7 mouse cellular contexts compared by ENCODE assay signal in the genomic region with DNA sequence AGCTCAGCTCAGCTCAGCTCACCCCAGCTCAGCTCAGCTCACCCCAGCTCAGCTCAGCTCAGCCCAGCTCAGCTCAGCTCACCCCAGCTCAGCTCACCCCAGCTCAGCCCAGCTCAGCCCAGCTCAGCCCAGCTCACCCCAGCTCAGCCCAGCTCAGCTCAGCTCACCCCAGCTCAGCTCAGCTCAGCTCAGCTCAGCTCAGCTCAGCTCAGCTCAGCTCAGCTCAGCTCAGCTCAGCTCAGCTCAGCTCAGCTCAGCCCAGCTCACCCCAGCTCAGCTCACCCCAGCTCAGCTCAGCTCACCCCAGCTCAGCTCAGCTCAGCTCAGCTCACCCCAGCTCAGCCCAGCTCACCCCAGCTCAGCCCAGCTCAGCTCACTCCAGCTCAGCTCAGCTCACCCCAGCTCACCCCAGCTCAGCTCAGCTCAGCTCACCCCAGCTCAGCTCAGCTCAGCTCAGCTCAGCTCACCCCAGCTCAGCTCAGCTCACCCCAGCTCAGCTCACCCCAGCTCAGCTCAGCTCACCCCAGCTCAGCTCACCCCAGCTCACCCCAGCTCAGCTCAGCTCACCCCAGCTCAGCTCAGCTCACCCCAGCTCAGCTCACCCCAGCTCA.
DNase-seq lines count a peak whose midpoint lies in the region; TF ChIP-seq lines count a peak whose summit lies in the region.
"Not testable (repeated sequence)": the region's sequence is repeated elsewhere in the genome, so short reads cannot be mapped to it uniquely, and the experiment has no call there.

No protein-coding gene starts in this region.

- H3K27me3 ChIP-seq in splenic B cell, adult 2 months (ENCODE audit: control insufficient read depth, insufficient read depth, low read length, poor library complexity, severe bottlenecking), result not testable (repeated sequence)

- TF ChIP-seq POLR2A in cortical plate, adult 2 months (IDR thresholded peaks at IDR 0.05; ENCODE audit: extremely low read depth, insufficient read depth, low read length), result not testable (repeated sequence)

- peak overlapping the region; percentile 36; the same call in 1 of the 2 replicates for H3K4me3 ChIP-seq in cortical plate, adult 2 months (ENCODE audit: insufficient read depth, low read length)

- not testable (repeated sequence) for TF ChIP-seq CTCF in cortical plate, adult 2 months (IDR thresholded peaks at IDR 0.05; ENCODE audit: extremely low read depth, insufficient read depth, low read length)

- peaks cover 69% of the 10 kb centered on the region for H3K36me3 ChIP-seq in splenic B cell, adult 2 months (ENCODE audit: control insufficient read depth, insufficient read depth, low read length, poor library complexity, severe bottlenecking)

- peak; percentile 56 for DNase-seq in CD4-positive helper T cell, adult 2 months (ENCODE audit: low read depth, low spot score)
- DNase-seq in adrenal gland, postnatal 25 days, result peak; percentile 11
- peak; percentile 36 for DNase-seq in induced T-regulatory cell, adult 2 months (ENCODE audit: low read depth)
- DNase-seq in naive thymus-derived CD4-positive, alpha-beta T cell, adult 2 months (ENCODE audit: low read depth), result peak; percentile 62
- DNase-seq in splenic B cell, adult 2 months (ENCODE audit: low read depth, low spot score), result peak; percentile 64
- DNase-seq in thymus, postnatal 14 days, result peak; percentile 62

- peak overlapping the region; percentile 93 for H3K27ac ChIP-seq in cortical plate, adult 2 months (ENCODE audit: insufficient read depth, low read length)

- not testable (repeated sequence) for H3K4me1 ChIP-seq in cortical plate, adult 2 months (ENCODE audit: control insufficient read depth, insufficient read depth, low read length)

Comparison
In these comparisons a context has a peak if more than half of its experiments do, and no peak if none do; other contexts are left out.
1. Peak in every context shown above with its lines: DNase-seq, H3K4me3 ChIP-seq and H3K27ac ChIP-seq.
2. DNase-seq: peak in every context shown above with its lines; median percentile 64 in splenic B cell, adult 2 months; 62 in naive thymus-derived CD4-positive, alpha-beta T cell, adult 2 months; 62 in thymus, postnatal 14 days; 56 in CD4-positive helper T cell, adult 2 months; 36 in induced T-regulatory cell, adult 2 months; 11 in adrenal gland, postnatal 25 days.